Mouse (Mus musculus) monocyte, adult 5-6 weeks (primary cell): ENCODE results near the gene Plk5. TPM values are rescaled to one million over a fixed set of nuclear protein-coding genes. Genes with fewer than 3 reads are reported as not detected.
A peak's percentile ranks its signal among the peaks of the same experiment; 100 is the strongest.
"Not testable (repeated sequence)": the region's sequence is repeated elsewhere in the genome, so short reads cannot be mapped to it uniquely, and the experiment has no call there.

Source experiments
- ATAC-seq: fragments of 153-309, 156-312 bp; replicated peaks from 2 replicates; pipeline ENCODE4 v1.8.0; 2017; ENCODE audit warnings: mild to moderate bottlenecking; ENCODE audit not compliant: low TSS enrichment, insufficient number of reproducible peaks, severe bottlenecking, poor library complexity, low FRiP score
- total RNA-seq: library from RNA; stranded (forward); fragments of 200-1000, 200-491, 200-594 nt; gene quantifications from 3 replicates; pipeline ENCODE4 v1.2.3, GENCODE M21; 2017

The Plk5 gene
- total RNA-seq, 1 experiment from 2014 or later: not detected

DNA sequence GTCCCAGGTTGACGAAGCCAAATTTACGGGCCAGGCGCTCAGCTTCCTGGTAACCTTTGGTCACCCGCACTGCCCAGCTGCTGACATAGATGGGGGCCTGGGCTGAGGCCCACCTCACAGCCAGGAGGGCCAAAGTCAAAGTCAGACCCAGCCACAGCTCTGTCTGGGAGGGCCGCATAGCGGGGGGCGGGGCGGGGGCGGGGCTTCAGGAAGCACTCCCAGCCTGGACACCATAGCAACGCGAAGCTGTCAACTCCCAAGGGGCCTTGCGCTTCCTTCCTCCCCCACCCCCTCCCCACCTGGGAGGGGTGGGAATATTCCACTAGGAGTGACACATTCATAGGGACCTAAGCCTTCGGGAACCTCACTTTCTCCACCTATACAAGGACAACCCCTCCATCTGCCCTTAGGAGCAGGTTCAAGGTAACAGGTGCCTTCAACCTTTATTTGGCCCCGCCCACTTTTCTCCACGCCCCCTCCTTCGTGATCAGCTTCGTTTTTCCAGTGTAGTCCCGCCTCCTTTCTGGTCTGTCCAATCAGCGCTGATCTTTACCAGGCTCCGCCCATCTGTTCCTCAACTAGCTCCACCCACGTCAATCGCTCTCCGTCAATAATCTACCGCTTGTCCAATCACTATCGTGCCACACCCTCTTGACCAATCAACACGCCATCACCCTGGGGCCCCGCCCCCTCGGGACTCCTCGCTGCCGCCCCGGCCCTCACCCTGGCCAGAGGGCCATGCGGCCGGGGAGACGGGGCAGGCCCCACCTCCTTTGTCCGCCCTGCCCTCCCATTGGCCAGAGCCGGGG, 26.8 kb upstream of the Plk5 start, which contains the start of the genes Pcsk4 and Reep6:
Gene Pcsk4 (minus strand): TSS at position 226 of the 809 bp plus-strand sequence.
Gene Reep6 (plus strand): TSS at position 681 of the 809 bp plus-strand sequence.
- peak; percentile 90 for ATAC-seq

DNA sequence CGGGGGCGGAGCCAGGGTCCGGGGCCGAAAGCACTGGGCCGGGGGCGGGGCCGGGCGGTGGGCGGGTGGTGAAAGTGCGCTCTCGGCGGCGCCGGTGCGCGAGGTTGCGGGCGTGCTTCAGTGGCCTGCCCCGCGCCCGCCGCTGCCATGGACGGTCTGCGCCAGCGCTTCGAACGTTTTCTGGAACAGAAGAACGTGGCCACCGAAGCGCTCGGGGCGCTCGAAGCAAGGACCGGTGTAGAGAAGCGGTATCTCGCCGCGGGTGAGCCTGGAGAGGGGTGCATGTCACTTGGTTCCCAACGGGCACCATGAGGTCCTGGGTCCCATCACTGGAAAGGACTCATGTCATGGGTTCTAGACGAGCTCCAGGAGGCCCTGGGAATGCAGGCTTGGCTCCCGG, 26.2 kb upstream of the Plk5 start:
- ATAC-seq: no peak

DNA sequence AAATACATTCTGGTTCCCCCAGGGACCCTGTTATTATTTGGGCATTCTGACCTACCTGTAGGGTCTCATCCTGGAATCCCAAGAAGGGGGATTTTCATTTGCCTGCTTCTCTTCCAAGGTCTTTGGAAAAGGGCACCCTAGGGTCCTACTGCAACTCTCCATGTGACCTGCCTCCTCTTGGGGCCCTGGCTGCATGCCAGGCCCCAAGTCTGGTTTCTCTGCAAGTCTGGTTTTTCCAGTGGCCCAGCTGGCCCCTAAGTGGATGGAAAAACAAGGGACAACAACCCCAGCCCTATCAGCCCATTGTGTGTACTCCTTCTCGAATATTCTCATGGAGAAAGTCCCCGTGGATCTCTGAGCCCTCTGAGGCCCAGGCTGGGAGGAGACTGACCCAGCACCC, 25.4 kb upstream of the Plk5 start:
- no peak for ATAC-seq

DNA sequence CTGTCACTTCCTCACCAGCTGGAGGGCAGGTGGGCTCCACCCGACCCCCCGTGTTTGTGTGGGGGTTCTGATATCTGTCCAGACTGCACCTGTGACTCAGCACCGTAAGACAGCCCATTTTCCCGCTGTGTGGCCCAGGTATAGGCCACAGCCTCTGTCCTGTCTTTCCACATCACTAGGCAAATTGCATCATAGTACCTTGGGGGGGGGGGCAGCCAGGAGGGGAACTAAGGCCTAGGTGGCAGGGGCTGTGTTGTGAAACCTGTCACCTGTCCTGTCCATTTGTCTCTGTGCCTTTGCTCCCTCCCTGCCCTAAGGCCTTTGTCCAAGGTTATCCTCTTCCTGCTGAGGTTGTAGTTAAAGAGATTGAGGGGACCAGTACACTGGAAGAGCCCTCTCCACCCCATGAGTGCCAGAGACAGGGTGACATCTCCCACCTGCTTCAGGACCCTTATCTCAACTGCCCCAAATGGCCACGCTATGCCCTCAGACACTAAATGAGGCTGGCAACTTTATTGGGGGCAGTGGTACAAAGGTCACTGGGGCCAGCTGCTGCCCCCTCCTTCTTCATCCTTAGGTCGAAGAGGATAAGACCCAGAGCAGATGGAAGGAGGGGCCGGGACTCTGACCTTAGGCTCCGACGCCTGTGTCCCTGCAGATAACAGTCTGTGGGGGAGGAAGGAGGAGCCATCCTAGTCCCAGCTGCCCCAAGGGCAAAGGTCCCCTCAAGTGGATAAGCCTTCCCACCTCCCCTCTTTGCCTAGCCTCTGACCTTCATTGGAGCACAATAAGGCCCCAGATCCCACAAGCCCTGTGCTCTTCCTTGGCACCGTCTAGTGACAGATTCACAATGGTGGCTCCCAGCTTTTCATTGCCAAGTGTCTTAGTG, 24.4 kb upstream of the Plk5 start:
- no peak for ATAC-seq

DNA sequence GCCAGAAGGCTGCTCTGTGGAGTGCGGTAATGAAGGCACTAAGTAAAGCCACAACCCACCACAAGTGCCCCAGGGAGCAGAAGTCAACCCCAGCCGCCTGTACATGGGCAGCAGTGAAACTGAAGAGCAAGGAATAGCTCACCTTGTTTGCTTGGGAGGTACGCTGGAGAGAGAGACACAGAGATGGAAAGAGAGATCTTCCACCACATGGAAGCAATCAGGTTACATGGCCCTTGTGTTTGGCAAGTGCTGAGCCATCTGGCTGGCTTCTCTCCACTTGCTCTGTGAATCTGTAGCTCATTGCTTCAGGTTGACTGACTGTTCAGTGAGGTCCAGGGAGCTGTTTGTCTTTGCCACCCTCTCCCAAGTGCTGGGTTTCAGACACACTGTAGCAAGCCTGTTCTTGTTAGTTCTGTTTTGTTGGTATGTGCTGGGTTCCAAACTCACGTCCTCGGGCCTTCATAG, 23.7 kb upstream of the Plk5 start:
- ATAC-seq: no peak

DNA sequence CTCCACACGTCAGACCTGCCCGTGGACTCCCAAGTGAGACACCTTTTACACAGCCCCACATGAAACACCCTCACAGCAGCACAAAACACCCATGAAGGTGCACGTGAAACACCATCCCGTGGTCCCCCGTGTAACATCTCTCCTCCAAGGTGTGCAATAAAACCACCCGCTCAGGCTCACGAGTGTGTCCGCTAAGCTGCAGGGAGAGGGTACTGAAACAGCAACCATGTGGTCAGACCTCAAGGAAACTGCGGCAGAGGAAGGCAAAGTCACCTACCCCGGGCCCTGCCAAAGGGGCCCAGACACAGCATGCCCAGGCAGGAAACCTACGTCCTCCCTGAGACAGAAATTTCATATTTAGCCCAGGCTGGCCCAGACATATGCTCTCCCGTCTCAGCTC, 20.0 kb upstream of the Plk5 start:
- no peak for ATAC-seq

DNA sequence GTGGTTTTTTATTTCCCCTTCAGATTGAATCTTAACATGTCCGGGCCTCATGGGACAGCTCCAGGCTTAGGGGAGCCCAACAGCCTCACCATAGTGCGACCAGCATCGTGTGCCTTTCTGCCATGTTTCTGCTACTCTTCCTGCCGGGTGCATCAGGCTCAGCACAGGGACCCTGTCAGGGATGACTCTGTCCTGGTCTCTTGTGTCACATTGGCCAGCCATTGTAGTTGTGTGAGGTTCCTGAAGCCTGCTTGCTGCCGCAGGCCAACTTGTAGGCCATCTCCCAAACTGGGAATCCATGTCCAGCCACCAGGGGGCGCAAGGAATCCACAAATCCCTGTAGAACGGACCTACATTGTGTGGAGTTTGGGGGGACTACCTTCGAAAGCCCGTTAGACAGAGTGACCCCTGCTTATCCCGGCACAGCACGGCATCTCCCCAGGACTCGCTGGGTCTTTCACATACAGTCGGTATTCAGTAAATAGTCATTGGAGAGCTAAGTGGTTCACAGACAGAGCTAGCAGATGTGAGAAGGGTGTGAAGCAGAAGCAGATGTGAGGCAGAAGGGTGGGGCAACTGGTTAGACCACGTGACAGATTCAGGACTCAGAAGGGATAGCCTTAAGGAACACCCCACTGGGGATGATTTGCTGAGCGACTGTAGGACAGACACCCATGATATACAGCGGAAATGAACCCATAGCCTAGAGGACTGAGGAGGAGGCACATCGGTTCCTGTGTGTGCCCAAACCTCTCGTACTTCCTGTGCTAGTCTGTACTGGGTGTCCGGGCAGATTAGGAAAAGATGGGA, 16.1 kb upstream of the Plk5 start:
- peak; percentile 57 for ATAC-seq

DNA sequence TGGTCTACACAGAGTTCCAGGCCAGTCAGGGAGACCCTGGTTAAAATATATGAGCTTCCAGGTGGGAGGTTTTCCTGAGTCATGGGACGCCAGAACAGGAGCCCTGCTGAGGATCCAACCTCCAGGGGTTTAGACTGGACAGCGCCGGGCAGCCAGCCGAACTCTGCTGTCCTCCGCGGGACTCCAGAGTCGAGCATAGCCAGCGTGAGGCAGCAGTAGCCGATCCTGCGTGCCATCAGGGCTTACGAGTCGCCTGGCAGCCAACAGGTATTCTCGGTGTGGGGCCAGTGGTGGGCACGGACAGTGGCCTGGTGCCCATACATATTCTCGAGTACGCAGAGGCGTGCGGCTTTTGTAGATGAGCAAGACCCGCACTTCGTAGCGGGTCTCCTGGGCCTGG, 15.2 kb upstream of the Plk5 start:
- no peak for ATAC-seq

DNA sequence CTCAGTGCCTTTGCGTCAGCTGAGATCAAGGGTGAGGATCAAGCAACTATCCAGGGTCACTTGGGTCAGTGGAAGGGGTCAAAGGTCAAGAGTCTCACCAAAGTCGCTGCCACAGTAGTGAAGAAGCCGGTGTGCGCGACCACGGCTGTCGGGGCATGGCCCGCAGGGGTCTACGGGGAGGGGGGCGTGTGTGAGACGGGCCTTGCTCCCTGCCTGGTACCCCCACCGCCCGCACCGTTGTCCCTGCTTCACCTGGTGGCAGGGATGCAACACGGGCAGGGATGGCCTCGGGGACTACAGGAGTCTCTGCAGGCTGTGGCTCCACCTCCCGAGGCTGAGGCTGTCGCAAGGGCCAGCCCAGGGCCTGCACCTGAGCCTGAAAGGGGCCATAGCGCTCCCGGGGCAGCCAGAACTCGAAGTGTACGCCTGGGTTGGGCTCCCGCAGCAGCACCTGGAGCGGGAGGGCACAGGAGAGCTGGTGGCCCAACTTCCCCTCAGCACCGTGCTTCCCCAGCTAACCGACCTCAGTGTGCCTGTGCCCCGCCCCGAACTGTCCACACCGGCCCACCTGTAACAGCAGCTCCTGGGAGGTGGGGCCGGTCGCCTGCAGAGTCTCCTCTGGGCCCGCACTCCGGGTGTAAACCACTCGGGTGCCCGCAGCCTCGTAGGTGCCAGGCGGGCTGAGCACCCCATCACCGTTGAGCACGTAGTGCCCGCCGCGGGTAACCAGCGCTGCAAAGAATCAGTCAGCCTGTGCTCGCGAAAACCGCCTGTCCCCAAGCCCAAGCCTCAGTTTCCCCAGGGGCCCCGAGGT, 14.6 kb upstream of the Plk5 start:
- ATAC-seq: no peak

DNA sequence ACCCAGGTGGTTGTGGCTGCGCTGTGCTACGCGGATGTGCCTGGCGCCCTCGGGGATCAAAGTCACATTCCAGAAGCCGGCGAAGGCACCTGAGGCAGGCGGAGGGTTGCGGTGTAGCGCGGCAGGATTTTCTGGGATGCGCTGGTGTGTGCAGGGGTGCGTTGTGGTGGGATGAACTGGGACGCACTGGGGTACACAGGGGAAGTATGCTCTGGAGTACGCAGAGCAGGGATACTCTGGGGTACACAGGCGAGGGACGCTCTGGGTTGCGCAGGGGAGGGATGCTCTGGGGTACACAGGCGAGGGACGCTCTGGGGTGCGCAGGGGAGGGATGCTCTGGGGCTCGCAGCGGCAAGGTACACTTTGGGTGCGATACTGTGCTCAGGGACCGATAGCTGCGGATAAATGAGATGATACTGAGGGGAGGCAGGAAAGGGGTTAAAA, 13.9 kb upstream of the Plk5 start:
- no peak for ATAC-seq

DNA sequence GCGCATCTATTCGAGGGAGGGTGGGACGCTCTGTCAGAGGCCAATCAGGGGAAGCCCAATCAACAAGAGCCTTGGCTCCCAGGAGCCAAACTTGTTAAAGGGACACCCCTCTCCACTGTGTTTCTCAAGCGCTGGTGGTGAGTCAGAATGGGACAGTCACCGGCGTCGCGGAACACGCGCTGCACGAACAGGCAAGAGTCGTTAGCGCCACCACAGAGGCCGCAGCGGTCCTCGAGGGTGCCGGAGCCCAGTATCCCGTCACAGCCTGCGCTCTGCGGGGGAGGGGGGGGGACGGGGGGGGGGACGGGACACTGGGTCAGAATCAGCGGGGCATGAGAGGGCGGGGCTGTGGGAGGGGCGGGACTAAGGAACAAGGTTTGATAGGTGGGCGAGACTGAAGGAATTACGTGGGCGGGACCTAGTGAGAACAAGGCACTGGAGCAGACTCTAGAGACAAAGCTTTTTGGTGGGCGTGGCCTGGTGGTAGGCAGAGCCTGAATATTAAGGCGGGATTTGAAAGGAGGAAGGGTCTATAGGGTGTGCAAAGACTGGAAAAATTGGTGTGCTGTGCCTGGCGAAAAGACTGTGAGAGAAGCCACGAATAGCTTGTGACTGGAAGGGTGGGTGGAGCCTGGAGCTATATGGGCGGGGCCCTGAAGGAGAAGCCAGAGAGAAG, 13.4 kb upstream of the Plk5 start:
- ATAC-seq: peak; percentile 47

DNA sequence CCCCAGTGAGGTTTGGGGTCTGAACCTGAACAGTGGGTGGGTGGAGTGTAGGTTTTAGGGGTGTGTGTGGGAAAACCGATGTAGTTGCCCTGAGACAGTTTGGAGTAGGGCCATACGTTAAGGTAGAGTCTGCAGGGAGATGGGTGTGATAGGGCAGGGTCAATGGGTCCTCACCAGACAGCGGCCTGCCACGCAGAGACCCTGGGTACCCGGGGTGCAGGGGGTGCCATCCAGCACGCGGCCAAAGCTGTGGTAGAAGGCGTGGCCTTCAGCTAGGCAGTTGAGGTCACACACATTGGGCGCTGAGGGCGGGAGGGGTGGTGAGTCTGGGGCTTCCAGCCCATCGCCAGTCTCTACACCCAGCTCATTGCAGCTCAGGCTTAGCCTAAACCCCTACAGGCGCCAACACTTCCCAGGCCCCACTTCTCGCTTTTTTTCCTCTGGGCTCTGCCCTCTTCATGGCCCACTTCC, 12.8 kb upstream of the Plk5 start:
- no peak for ATAC-seq

DNA sequence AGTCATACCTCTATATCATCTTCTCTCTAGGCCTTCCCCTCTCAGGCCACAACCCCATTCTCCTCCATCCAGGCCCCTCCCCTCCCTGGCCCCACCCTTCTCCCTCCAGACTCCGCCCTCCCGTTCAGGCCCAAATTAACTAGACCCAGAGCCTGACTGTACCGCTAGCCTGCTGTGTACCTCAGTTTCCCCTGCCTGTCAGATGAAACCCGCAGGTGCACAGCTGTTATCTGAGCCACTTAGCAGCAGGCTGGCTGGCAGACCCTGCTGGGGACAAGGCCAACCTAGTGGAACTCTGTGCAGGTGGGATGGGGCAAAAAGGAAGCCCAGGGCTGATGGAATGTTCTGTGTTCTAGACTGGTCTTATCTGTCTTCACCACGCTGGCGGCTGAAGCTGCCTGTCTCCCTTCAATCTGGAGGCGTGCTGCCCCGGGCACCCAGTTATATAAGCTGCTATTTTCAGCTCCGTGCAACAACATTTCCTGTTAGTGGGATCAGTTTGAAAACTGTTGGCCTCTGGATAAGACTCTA, 12.1 kb upstream of the Plk5 start:
- ATAC-seq: no peak

DNA sequence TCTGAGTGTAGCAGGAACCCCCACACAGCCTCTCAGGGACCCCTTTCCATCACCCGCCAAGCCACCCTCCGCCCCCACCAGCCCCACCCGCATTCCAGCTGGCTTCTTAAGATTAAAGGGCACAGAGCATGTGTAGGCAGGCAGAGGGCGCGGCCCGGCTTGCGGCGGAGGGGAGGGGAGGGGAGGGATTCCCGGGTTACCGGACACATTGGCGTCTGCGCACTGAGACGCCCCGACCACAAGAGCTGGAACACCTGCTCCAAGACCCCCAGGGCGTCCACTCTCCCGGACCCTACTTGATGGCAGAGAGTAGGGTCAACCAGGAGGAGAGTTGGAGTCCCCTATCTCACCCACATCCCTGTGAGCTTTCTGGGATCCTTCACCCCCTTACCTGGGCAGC, 11.1 kb upstream of the Plk5 start:
- no peak for ATAC-seq

DNA sequence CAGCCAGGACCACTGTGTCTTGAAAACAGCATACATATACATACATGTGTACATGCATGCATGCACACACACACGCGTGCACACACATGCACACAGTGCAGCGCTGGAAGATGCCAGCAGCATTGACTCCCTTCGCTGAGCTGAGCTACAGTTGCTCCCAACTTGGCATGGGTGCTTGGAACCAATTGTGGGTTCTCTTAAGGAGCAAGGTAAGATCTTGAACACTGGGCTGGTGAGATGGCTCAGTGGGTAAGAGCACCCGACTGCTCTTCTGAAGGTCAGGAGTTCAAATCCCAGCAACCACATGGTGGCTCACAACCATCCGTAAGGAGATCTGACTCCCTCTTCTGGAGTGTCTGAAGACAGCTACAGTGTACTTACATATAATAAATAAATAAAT, 10.3 kb upstream of the Plk5 start:
- not testable (repeated sequence) for ATAC-seq

DNA sequence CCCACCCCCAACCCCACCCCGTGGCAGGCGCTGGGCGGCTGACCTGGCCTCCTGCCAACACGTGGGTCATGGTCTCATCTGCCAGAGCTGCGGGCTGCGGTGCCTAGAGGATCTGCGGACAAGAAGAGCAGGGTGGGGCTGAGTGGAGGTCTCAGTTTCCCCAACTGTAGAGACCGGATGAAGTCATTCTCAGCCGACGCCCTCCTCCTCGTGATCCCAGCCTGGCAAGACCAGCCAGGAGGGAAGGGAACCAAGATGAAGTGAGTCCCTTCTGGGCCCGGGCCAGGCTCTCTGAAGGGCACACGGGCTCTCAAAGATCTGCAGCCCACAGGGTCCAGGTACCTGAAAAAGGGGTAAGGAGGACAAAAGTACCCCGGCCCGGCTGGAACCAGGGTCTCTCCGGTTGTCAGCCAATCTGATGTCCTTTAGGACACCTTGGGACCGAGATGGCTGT, 8.7 kb upstream of the Plk5 start:
- no peak for ATAC-seq

DNA sequence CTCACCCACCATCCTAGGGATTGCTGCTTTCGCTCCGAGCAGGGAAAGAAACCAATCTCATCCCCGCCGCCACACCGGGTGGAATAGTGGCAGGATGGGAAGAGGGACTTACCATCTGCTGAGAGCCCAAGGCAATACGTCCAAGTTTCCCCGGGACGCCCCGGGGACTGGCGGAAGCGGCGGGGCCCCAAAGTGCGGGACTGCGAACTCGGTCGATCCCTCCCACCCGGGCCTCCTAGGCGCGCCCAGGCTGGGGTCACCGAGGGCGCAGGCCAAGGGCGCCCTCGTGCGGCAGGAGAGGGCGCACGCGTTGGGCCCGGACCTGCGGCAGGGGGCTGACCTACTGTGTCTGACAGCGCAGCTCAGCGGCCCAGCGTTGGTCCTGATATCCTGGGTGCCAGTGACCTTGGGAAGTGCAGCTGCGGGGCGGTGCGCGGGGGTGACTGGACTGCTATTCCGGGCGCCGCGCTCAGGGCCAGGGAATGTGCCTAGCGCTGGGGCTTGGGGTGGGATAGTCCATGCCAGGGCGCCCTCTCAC, 7.9 kb upstream of the Plk5 start, which contains the start of gene Adamtsl5:
Gene Adamtsl5 (minus strand): TSS at position 169 of the 538 bp plus-strand sequence.
- ATAC-seq: no peak
